Mouse (Mus musculus): Measurements from ENCODE around the gene Prkar1a. TPM values are rescaled to one million over a fixed set of nuclear protein-coding genes. Genes with fewer than 3 reads are reported as not detected.
"Not testable (repeated sequence)": the region's sequence is repeated elsewhere in the genome, so short reads cannot be mapped to it uniquely, and the experiment has no call there.

The Prkar1a gene
- polyA plus RNA-seq, 1 experiment from 2014 or later: 126 TPM

- not testable (repeated sequence) for ATAC-seq (ENCODE audit: low read depth); H3K4me3 ChIP-seq (replicated peaks); H3K4me2 ChIP-seq; H3K9ac ChIP-seq; H3K27me3 ChIP-seq; H3K9me3 ChIP-seq (replicated peaks); H3K36me3 ChIP-seq
- peak overlapping the region; percentile 99 for H3K27ac ChIP-seq
- peak; percentile 60 for DNase-seq
- 23% methylated on average over 8 of the region's 8 CpGs for WGBS (ENCODE audit: insufficient replicate concordance)
- H3K4me1 ChIP-seq (replicated peaks): peaks cover 62% of the 10 kb centered on the region
Measured at GRCm38 (mm10) chr11:109619055-109619454, 30.1 kb upstream of the Prkar1a start.

- ATAC-seq (ENCODE audit: low read depth): no peak
- H3K27ac ChIP-seq: peak overlapping the region; percentile 48
- no peaks in the 10 kb centered on the region for H3K36me3 ChIP-seq
- no peaks in the 10 kb centered on the region for H3K27me3 ChIP-seq
- WGBS (ENCODE audit: insufficient replicate concordance): 79% methylated on average over 6 of the region's 6 CpGs
- H3K4me2 ChIP-seq: no peak overlapping the region
- H3K9ac ChIP-seq: 0 out of 2 replicates have a peak overlapping the region, but pooled peaks have one; percentile 20
- no peak for DNase-seq
- peaks cover 54% of the 10 kb centered on the region for H3K4me1 ChIP-seq (replicated peaks)
- H3K4me3 ChIP-seq (replicated peaks): no peak overlapping the region
- H3K9me3 ChIP-seq (replicated peaks): no peaks in the 10 kb centered on the region
Measured at GRCm38 (mm10) chr11:109620356-109620755, 28.8 kb upstream of the Prkar1a start.

GRCm38 (mm10) chr11:109621183-109621582 is 28.0 kb upstream of the Prkar1a start:
- Histone ChIP-seq H3K27me3 (no peaks in the 10 kb centered on the region), H3K4me2 (peak overlapping the region; percentile 17; the same call in 1 of the 2 replicates), H3K9me3 (replicated peaks) (no peaks in the 10 kb centered on the region), H3K4me1 (replicated peaks) (peaks cover 45% of the 10 kb centered on the region), H3K4me3 (replicated peaks) (no peak overlapping the region), H3K27ac (no peak overlapping the region), H3K36me3 (no peaks in the 10 kb centered on the region), H3K9ac (no peak overlapping the region)
- no peak for ATAC-seq (ENCODE audit: low read depth)
- peak; percentile 52 for DNase-seq
- 6% methylated on average over 2 of the region's 2 CpGs for WGBS (ENCODE audit: insufficient replicate concordance)

GRCm38 (mm10) chr11:109622518-109623037 is 26.6 kb upstream of the Prkar1a start:
- 16% methylated on average over 15 of the region's 15 CpGs for WGBS (ENCODE audit: insufficient replicate concordance)
- Histone ChIP-seq H3K4me2 (peak overlapping the region; percentile 61), H3K4me1 (replicated peaks) (peaks cover 37% of the 10 kb centered on the region), H3K4me3 (replicated peaks) (peak overlapping the region; percentile 26), H3K27me3 (no peaks in the 10 kb centered on the region), H3K27ac (no peak overlapping the region), H3K9ac (peak overlapping the region; percentile 22; the same call in 1 of the 2 replicates), H3K9me3 (replicated peaks) (no peaks in the 10 kb centered on the region), H3K36me3 (no peaks in the 10 kb centered on the region)
- no peak for DNase-seq
- ATAC-seq (ENCODE audit: low read depth): 0 out of 2 replicates have a peak, but pooled peaks have one; percentile 39

GRCm38 (mm10) chr11:109623238-109623637 is 26.0 kb upstream of the Prkar1a start:
- no peak overlapping the region for H3K9ac ChIP-seq
- no peaks in the 10 kb centered on the region for H3K36me3 ChIP-seq
- no peak overlapping the region for H3K4me2 ChIP-seq
- no peaks in the 10 kb centered on the region for H3K27me3 ChIP-seq
- H3K27ac ChIP-seq: no peak overlapping the region
- no peaks in the 10 kb centered on the region for H3K9me3 ChIP-seq (replicated peaks)
- DNase-seq (no peak), ATAC-seq (ENCODE audit: low read depth) (no peak)
- WGBS (ENCODE audit: insufficient replicate concordance): 82% methylated on average over 7 of the region's 7 CpGs
- H3K4me1 ChIP-seq (replicated peaks): peaks cover 37% of the 10 kb centered on the region
- no peak overlapping the region for H3K4me3 ChIP-seq (replicated peaks)

- Histone ChIP-seq H3K4me1 (replicated peaks) (peaks cover 21% of the 10 kb centered on the region), H3K4me2 (no peak overlapping the region), H3K9me3 (replicated peaks) (no peaks in the 10 kb centered on the region), H3K27ac (no peak overlapping the region), H3K4me3 (replicated peaks) (no peak overlapping the region), H3K9ac (no peak overlapping the region), H3K27me3 (no peaks in the 10 kb centered on the region), H3K36me3 (no peaks in the 10 kb centered on the region)
- whole genome bisulfite sequencing (ENCODE audit: insufficient replicate concordance): 62% methylated on average over 4 of the region's 4 CpGs
- ATAC-seq (ENCODE audit: low read depth) (no peak), DNase-seq (no peak)
Measured at GRCm38 (mm10) chr11:109627648-109628047, 21.6 kb upstream of the Prkar1a start.

- Histone ChIP-seq H3K36me3 (no peaks in the 10 kb centered on the region), H3K9me3 (replicated peaks) (no peaks in the 10 kb centered on the region), H3K27me3 (no peaks in the 10 kb centered on the region), H3K4me2 (no peak overlapping the region), H3K4me3 (replicated peaks) (no peak overlapping the region), H3K27ac (no peak overlapping the region), H3K4me1 (replicated peaks) (peaks cover 19% of the 10 kb centered on the region), H3K9ac (no peak overlapping the region)
- 30% methylated on average over 3 of the region's 3 CpGs for WGBS (ENCODE audit: insufficient replicate concordance)
- DNase-seq: no peak
- ATAC-seq (ENCODE audit: low read depth): peak; percentile 81
Measured at GRCm38 (mm10) chr11:109628099-109628498, 21.1 kb upstream of the Prkar1a start.

GRCm38 (mm10) chr11:109629021-109629521 is 20.1 kb upstream of the Prkar1a start:
- peaks cover 19% of the 10 kb centered on the region for H3K4me1 ChIP-seq (replicated peaks)
- no peak overlapping the region for H3K9ac ChIP-seq
- no peak overlapping the region for H3K27ac ChIP-seq
- H3K4me2 ChIP-seq: no peak overlapping the region
- DNase-seq: no peak
- H3K4me3 ChIP-seq (replicated peaks): no peak overlapping the region
- 63% methylated on average over 10 of the region's 10 CpGs for WGBS (ENCODE audit: insufficient replicate concordance)
- no peaks in the 10 kb centered on the region for H3K9me3 ChIP-seq (replicated peaks)
- H3K36me3 ChIP-seq: no peaks in the 10 kb centered on the region
- no peaks in the 10 kb centered on the region for H3K27me3 ChIP-seq
- no peak for ATAC-seq (ENCODE audit: low read depth)

- H3K27ac ChIP-seq: no peak overlapping the region
- H3K27me3 ChIP-seq: no peaks in the 10 kb centered on the region
- no peak overlapping the region for H3K4me3 ChIP-seq (replicated peaks)
- no peak overlapping the region for H3K9ac ChIP-seq
- 77% methylated on average over 9 of the region's 9 CpGs for WGBS (ENCODE audit: insufficient replicate concordance)
- no peak overlapping the region for H3K4me2 ChIP-seq
- DNase-seq (no peak), ATAC-seq (ENCODE audit: low read depth) (no peak)
- H3K4me1 ChIP-seq (replicated peaks): no peaks in the 10 kb centered on the region
- H3K36me3 ChIP-seq: no peaks in the 10 kb centered on the region
- H3K9me3 ChIP-seq (replicated peaks): no peaks in the 10 kb centered on the region
Measured at GRCm38 (mm10) chr11:109634928-109635327, 14.3 kb upstream of the Prkar1a start.

GRCm38 (mm10) chr11:109635871-109636395 is 13.3 kb upstream of the Prkar1a start:
- no peak overlapping the region for H3K4me3 ChIP-seq (replicated peaks)
- ATAC-seq (ENCODE audit: low read depth): no peak
- no peak for DNase-seq
- no peak overlapping the region for H3K9ac ChIP-seq
- H3K27ac ChIP-seq: no peak overlapping the region
- no peaks in the 10 kb centered on the region for H3K9me3 ChIP-seq (replicated peaks)
- no peak overlapping the region for H3K4me2 ChIP-seq
- WGBS (ENCODE audit: insufficient replicate concordance): 59% methylated on average over 6 of the region's 6 CpGs
- H3K27me3 ChIP-seq: no peaks in the 10 kb centered on the region
- no peaks in the 10 kb centered on the region for H3K36me3 ChIP-seq
- H3K4me1 ChIP-seq (replicated peaks): no peaks in the 10 kb centered on the region

- ATAC-seq (ENCODE audit: low read depth) (no peak), DNase-seq (no peak)
- Histone ChIP-seq H3K36me3 (no peaks in the 10 kb centered on the region), H3K27ac (no peak overlapping the region), H3K4me3 (replicated peaks) (no peak overlapping the region), H3K4me2 (no peak overlapping the region), H3K27me3 (0 out of 2 replicates have a peak, but pooled peaks cover 5% of the 10 kb centered on the region), H3K9ac (no peak overlapping the region), H3K9me3 (replicated peaks) (no peaks in the 10 kb centered on the region), H3K4me1 (replicated peaks) (no peaks in the 10 kb centered on the region)
- 56% methylated on average over 5 of the region's 5 CpGs for WGBS (ENCODE audit: insufficient replicate concordance)
Measured at GRCm38 (mm10) chr11:109641498-109642222, 7.5 kb upstream of the Prkar1a start.
